Mouse (Mus musculus): ENCODE data around the gene Gm4567.
"Not testable (repeated sequence)": the region's sequence is repeated elsewhere in the genome, so short reads cannot be mapped to it uniquely, and the experiment has no call there.

Gm4567 gene

GRCm38 (mm10) chr7:22719610-22720009, at the start of gene Gm4567:
TSS of gene Gm4567 (minus strand) at chr7:22719710.
- not testable (repeated sequence) for DNase-seq

GRCm38 (mm10) chr7:22761397-22761796, 41.9 kb upstream of the Gm4567 start, which contains the start of gene Vmn1r157:
TSS of gene Vmn1r157 (plus strand) at chr7:22761697.
- DNase-seq = not testable (repeated sequence)

DNA sequence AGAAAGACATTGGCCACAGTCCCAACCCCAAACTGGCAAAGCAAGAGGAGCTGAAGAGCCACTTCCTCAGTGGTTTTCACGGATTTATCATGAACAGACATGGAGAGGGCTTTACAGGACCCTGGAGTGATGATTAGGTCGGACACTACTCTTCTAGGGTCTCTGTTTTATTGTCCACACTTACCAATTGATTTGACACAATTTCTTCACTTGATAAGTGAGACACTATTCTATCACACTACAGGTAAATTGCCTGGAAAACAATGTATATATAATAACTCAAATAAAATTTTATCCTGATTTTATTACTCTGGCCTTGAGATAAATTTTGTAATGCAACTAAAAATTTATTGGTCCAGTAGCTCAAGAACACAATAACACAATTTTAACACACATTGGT, 27.3 kb downstream of the Gm4567 start, which contains the start of gene Gm8693:
Gene Gm8693, minus strand, starts transcription at position 101 of the 400 bp plus-strand sequence.
- DNase-seq = not testable (repeated sequence)
